Mouse (Mus musculus): ENCODE data around the gene Adgrg6. TPM values are rescaled to one million over a fixed set of nuclear protein-coding genes. Genes with fewer than 3 reads are reported as not detected.

Adgrg6 gene
- 0.48 and 1.1 TPM in 2 replicates for polyA plus RNA-seq (2014; fragmentation: Nextera tagmentation; extraction: Ambion mirVana)

DNA sequence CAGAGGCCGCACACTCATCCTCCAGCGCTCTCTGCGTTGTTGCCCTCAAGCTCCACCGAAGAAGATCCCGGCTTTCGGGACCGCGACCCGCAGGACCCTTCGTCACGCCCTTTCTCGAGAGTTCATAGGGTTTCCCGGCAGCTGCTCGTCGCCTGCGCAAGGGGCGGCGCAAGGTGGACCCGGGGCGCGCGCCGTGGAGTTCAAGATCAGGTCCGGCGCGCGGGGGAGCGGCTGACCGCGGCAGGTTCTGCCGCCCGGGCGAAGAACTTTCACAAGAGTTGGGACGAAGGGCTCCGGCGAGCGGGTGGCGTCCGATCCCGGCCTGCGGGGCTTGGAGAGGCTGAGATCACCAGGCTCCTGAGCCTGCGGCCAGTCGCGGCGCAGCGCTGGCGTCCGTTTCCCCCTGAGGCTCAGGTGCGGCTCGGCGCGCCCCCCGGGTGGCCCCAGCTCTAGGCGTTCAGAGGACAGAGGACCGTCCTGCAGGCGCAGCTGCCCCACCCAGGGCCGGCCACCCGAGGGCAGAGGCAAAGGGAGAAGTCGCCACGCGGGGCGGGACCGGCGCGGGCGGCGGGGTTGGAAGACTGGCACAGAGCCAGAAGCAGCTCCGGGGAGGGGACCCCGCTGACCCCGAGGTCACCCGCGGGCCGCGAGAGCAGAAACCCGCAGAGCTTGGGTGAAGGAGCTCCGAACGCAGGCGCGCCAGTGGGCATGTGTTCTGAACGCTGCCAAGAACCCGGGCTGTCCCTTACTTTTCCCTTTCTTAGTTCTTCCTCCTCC lies at the start of gene Adgrg6:
Gene Adgrg6, minus strand, starts transcription at position 719 of the 777 bp plus-strand sequence.
- ATAC-seq (peak; percentile 78), DNase-seq (ENCODE audit: low spot score) (peak; percentile 22)
- Histone ChIP-seq H3K27me3 (replicated peaks; ENCODE audit: control insufficient read depth, insufficient read depth, low read length) (peaks cover 13% of the 10 kb centered on the region), H3K4me2 (ENCODE audit: low read length) (peak within 1 kb of the TSS; percentile 100), H3K9ac (ENCODE audit: low read length) (peak within 1 kb of the TSS; percentile 67), H3K4me3 (ENCODE audit: low read depth, low read length) (peak within 1 kb of the TSS; percentile 68), H3K36me3 (ENCODE audit: control insufficient read depth, insufficient read depth, low read length) (no peaks in the 10 kb centered on the region), H3K27ac (ENCODE audit: low read depth, low read length) (no peak within 1 kb of the TSS), H3K4me1 (ENCODE audit: control insufficient read depth, insufficient read depth, low read length) (peaks cover 2% of the 10 kb centered on the region; the same call in 1 of the 2 replicates), H3K9me3 (replicated peaks; ENCODE audit: control insufficient read depth, low read length) (no peaks in the 10 kb centered on the region)
- WGBS: under 1% methylated on average over 81 of the region's 81 CpGs

DNA sequence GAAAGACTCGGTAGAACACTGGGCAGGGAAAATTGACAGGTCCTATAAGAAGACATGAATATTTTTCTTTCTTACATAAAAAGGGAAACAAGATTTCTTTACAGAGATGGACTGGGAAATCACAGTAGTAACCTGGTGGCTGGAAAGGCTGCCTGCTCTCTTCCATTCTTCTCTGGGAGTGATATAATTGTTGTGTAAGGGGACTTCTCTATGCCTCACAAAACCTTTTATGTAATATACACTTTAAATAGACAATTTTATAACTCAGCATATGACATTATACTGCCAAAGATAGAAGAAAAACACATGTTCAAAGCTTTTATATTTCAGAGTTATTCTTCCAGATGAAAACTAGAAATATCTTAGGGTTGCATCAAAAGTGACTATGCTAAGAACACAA lies 46.8 kb upstream of the Adgrg6 start:
- Histone ChIP-seq H3K27me3 (replicated peaks; ENCODE audit: control insufficient read depth, insufficient read depth, low read length) (no peaks in the 10 kb centered on the region), H3K9ac (ENCODE audit: low read length) (no peak overlapping the region), H3K4me1 (ENCODE audit: control insufficient read depth, insufficient read depth, low read length) (no peaks in the 10 kb centered on the region), H3K4me3 (ENCODE audit: low read depth, low read length) (no peak overlapping the region), H3K9me3 (replicated peaks; ENCODE audit: control insufficient read depth, low read length) (no peaks in the 10 kb centered on the region), H3K27ac (ENCODE audit: low read depth, low read length) (no peak overlapping the region), H3K36me3 (ENCODE audit: control insufficient read depth, insufficient read depth, low read length) (no peaks in the 10 kb centered on the region), H3K4me2 (ENCODE audit: low read length) (no peak overlapping the region)
- DNase-seq (ENCODE audit: low spot score): no peak
- no peak for ATAC-seq
- WGBS: 98% methylated on average over 1 of the region's 1 CpGs

DNA sequence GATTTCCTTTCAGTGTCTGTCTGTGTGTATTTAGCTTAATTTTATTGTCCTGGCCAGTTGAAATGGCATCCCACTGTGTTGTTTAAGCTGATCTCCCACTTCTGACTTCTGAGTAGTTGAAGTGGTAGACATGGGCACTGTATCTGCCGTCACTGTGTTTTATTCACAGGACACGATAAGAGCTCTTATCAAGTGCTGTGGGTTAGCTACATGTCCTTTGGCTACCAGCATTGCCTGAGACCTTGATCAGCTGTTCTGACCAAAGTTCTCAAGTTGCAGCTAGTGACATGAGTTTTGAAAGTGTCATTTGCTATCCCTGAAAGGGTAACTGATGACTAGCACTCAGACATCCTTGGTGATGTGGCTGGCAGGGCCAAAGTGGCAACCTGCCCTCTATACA lies 45.4 kb upstream of the Adgrg6 start:
- ATAC-seq (no peak), DNase-seq (ENCODE audit: low spot score) (no peak)
- Histone ChIP-seq H3K4me1 (ENCODE audit: control insufficient read depth, insufficient read depth, low read length) (no peaks in the 10 kb centered on the region), H3K4me2 (ENCODE audit: low read length) (no peak overlapping the region), H3K9ac (ENCODE audit: low read length) (no peak overlapping the region), H3K27me3 (replicated peaks; ENCODE audit: control insufficient read depth, insufficient read depth, low read length) (no peaks in the 10 kb centered on the region), H3K9me3 (replicated peaks; ENCODE audit: control insufficient read depth, low read length) (no peaks in the 10 kb centered on the region), H3K4me3 (ENCODE audit: low read depth, low read length) (no peak overlapping the region), H3K36me3 (ENCODE audit: control insufficient read depth, insufficient read depth, low read length) (no peaks in the 10 kb centered on the region), H3K27ac (ENCODE audit: low read depth, low read length) (no peak overlapping the region)
- 92% methylated on average over 2 of the region's 2 CpGs for WGBS

DNA sequence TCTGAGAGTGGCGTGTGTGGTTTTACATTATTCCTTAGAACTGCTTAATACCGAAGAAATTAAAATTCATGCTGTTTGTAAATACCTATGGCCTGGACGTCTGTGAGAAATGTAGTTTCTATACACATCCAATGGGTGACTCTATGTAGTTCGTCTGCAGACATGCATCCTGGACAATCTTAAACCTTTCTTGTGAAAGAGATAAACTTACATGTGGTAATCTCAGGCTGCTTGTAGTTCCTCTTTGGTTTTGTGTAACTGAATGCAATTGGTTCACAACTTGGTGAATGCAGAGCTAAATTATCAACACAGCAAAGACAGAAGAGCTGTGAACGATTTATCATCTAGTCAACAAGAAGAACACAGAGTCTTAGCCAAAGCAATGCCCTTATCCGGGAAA lies 44.2 kb upstream of the Adgrg6 start:
- DNase-seq (ENCODE audit: low spot score) (no peak), ATAC-seq (no peak)
- Histone ChIP-seq H3K9ac (ENCODE audit: low read length) (no peak overlapping the region), H3K4me1 (ENCODE audit: control insufficient read depth, insufficient read depth, low read length) (no peaks in the 10 kb centered on the region), H3K4me3 (ENCODE audit: low read depth, low read length) (no peak overlapping the region), H3K27ac (ENCODE audit: low read depth, low read length) (no peak overlapping the region), H3K9me3 (replicated peaks; ENCODE audit: control insufficient read depth, low read length) (no peaks in the 10 kb centered on the region), H3K36me3 (ENCODE audit: control insufficient read depth, insufficient read depth, low read length) (no peaks in the 10 kb centered on the region), H3K4me2 (ENCODE audit: low read length) (no peak overlapping the region), H3K27me3 (replicated peaks; ENCODE audit: control insufficient read depth, insufficient read depth, low read length) (no peaks in the 10 kb centered on the region)
- WGBS: 88% methylated on average over 6 of the region's 6 CpGs

DNA sequence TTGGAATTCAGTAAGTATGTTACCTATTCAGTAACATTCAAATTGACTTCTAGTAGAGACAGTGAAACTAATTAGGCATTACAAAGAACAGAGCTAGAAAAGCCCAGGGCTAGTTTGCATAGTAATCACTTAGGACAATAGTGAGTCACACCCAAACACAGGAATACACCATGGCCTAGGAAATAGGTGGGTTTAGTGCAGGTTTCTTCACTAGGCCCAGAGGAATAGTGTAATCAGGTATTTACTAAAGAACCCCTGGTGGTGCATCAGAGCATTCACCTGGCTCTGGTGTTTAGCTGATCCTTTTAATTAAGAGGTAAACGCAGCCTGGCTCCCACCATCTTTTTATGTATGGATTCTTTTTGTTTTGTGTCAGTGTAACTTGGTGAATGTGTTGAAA lies 38.0 kb upstream of the Adgrg6 start:
- Histone ChIP-seq H3K27ac (ENCODE audit: low read depth, low read length) (no peak overlapping the region), H3K9ac (ENCODE audit: low read length) (no peak overlapping the region), H3K36me3 (ENCODE audit: control insufficient read depth, insufficient read depth, low read length) (no peaks in the 10 kb centered on the region), H3K27me3 (replicated peaks; ENCODE audit: control insufficient read depth, insufficient read depth, low read length) (no peaks in the 10 kb centered on the region), H3K4me3 (ENCODE audit: low read depth, low read length) (no peak overlapping the region), H3K9me3 (replicated peaks; ENCODE audit: control insufficient read depth, low read length) (no peaks in the 10 kb centered on the region), H3K4me1 (ENCODE audit: control insufficient read depth, insufficient read depth, low read length) (no peaks in the 10 kb centered on the region), H3K4me2 (ENCODE audit: low read length) (no peak overlapping the region)
- no peak for DNase-seq (ENCODE audit: low spot score)
- WGBS: 63% methylated on average over 1 of the region's 1 CpGs
- ATAC-seq: no peak

DNA sequence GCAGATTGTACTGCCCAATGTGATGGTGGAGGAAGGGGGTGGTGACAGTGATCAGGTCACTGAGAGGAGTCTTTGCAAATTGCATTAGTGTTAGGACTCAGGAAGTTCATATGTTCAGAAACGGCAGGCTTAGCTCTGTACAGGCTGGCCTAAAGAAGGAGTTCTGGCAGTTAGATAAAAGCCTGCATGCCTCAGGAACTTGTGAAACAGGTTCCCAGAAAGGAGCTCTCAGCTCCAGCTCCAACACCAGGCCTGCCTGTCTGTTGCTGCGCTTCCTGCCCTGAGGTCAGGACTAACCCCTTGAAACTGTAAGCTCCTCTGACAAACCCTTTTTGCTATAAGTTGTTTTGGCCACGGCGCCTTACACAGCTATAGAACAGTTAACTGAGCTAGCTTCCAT lies 28.8 kb upstream of the Adgrg6 start:
- Histone ChIP-seq H3K9ac (ENCODE audit: low read length) (no peak overlapping the region), H3K27ac (ENCODE audit: low read depth, low read length) (no peak overlapping the region), H3K27me3 (replicated peaks; ENCODE audit: control insufficient read depth, insufficient read depth, low read length) (no peaks in the 10 kb centered on the region), H3K4me3 (ENCODE audit: low read depth, low read length) (no peak overlapping the region), H3K4me2 (ENCODE audit: low read length) (no peak overlapping the region), H3K36me3 (ENCODE audit: control insufficient read depth, insufficient read depth, low read length) (no peaks in the 10 kb centered on the region), H3K4me1 (ENCODE audit: control insufficient read depth, insufficient read depth, low read length) (no peaks in the 10 kb centered on the region), H3K9me3 (replicated peaks; ENCODE audit: control insufficient read depth, low read length) (no peaks in the 10 kb centered on the region)
- WGBS: 89% methylated on average over 4 of the region's 4 CpGs
- DNase-seq (ENCODE audit: low spot score) (no peak), ATAC-seq (no peak)

DNA sequence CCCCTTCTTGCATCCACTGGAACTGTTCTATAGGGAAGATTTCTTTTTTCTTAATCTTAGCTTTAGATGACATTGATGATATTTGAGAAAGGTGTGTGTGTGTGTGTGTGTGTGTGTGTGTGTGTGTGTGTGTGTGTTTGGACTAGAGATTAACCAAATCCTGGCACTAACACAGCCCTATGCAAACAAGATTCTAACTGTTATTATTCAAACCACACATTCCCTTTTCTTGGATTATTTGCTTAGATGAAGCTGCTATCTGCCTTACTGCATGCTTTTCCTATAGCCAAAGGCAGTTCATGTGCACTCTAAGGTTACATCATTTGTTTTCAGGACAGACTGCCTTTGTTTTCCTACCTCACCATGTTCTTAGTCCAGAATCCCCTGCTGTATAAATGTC lies 25.7 kb upstream of the Adgrg6 start:
- H3K36me3 ChIP-seq (ENCODE audit: control insufficient read depth, insufficient read depth, low read length): no peaks in the 10 kb centered on the region
- no peak overlapping the region for H3K4me2 ChIP-seq (ENCODE audit: low read length)
- no peak for DNase-seq (ENCODE audit: low spot score)
- no peaks in the 10 kb centered on the region for H3K9me3 ChIP-seq (replicated peaks; ENCODE audit: control insufficient read depth, low read length)
- H3K27ac ChIP-seq (ENCODE audit: low read depth, low read length): no peak overlapping the region
- no peak overlapping the region for H3K4me3 ChIP-seq (ENCODE audit: low read depth, low read length)
- H3K9ac ChIP-seq (ENCODE audit: low read length): no peak overlapping the region
- ATAC-seq: no peak
- H3K27me3 ChIP-seq (replicated peaks; ENCODE audit: control insufficient read depth, insufficient read depth, low read length): no peaks in the 10 kb centered on the region
- H3K4me1 ChIP-seq (ENCODE audit: control insufficient read depth, insufficient read depth, low read length): no peaks in the 10 kb centered on the region

DNA sequence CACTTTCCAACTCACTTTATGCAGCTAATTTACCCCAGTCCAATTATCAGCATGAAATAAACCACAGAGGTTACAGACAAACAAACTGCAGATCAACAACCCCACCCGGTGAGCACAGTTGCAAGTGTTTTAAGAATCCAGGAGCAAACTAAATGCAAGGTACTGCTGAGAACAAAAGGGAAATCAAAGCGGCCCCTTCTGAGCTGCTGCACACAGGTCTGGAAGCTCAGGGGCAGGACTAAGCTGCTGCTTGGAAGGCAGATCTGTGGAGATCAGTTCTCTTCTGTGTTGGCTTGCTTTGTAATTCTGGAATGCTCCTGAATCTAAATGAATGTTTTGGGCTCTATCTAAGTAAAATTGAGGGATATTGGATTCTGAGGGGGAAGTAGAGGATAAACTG lies 25.2 kb upstream of the Adgrg6 start:
- no peak for ATAC-seq
- no peak for DNase-seq (ENCODE audit: low spot score)
- Histone ChIP-seq H3K9me3 (replicated peaks; ENCODE audit: control insufficient read depth, low read length) (no peaks in the 10 kb centered on the region), H3K27me3 (replicated peaks; ENCODE audit: control insufficient read depth, insufficient read depth, low read length) (no peaks in the 10 kb centered on the region), H3K27ac (ENCODE audit: low read depth, low read length) (no peak overlapping the region), H3K4me3 (ENCODE audit: low read depth, low read length) (no peak overlapping the region), H3K4me1 (ENCODE audit: control insufficient read depth, insufficient read depth, low read length) (no peaks in the 10 kb centered on the region), H3K36me3 (ENCODE audit: control insufficient read depth, insufficient read depth, low read length) (no peaks in the 10 kb centered on the region), H3K4me2 (ENCODE audit: low read length) (no peak overlapping the region), H3K9ac (ENCODE audit: low read length) (no peak overlapping the region)
- 4% methylated on average over 2 of the region's 2 CpGs for WGBS

DNA sequence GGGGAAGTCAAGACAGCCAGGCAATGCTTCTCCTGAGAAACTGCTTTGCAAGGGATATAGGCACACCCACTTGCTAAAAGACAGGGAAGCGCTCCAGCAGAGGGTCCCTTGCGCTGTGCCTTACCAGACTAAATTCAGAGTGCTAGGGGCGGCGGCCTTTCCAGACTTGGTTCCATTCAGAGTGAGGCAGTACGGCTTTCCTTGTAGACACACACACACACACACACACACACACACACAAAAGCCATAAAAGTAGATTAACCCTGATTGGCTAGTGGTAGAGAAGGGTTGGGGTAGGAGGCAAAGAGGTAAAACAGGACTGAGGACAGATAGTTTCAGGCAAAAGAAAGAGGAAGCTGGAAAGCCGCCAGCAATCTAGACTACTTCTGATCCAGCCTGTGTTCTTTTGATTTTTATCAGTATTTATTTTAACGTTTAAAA lies 672 bp upstream of the Adgrg6 start:
- Histone ChIP-seq H3K36me3 (ENCODE audit: control insufficient read depth, insufficient read depth, low read length) (no peaks in the 10 kb centered on the region), H3K9me3 (replicated peaks; ENCODE audit: control insufficient read depth, low read length) (no peaks in the 10 kb centered on the region), H3K4me2 (ENCODE audit: low read length) (no peak overlapping the region), H3K4me3 (ENCODE audit: low read depth, low read length) (no peak overlapping the region), H3K27ac (ENCODE audit: low read depth, low read length) (no peak overlapping the region), H3K4me1 (ENCODE audit: control insufficient read depth, insufficient read depth, low read length) (peaks cover 2% of the 10 kb centered on the region; the same call in 1 of the 2 replicates), H3K27me3 (replicated peaks; ENCODE audit: control insufficient read depth, insufficient read depth, low read length) (peaks cover 13% of the 10 kb centered on the region), H3K9ac (ENCODE audit: low read length) (no peak overlapping the region)
- peak; percentile 37 for DNase-seq (ENCODE audit: low spot score)
- peak; percentile 30; the same call in 1 of the 2 replicates for ATAC-seq
- 27% methylated on average over 7 of the region's 7 CpGs for WGBS
